Mouse (Mus musculus) kidney, adult 18-20 months (tissue): ENCODE results near the gene Slc9a1.
A peak's percentile ranks its signal among the peaks of the same experiment; 100 is the strongest.

Experiments
- DNase-seq: peaks from one replicate; pipeline ENCODE4 v3.0.0; 2021

Gene Slc9a1

DNA sequence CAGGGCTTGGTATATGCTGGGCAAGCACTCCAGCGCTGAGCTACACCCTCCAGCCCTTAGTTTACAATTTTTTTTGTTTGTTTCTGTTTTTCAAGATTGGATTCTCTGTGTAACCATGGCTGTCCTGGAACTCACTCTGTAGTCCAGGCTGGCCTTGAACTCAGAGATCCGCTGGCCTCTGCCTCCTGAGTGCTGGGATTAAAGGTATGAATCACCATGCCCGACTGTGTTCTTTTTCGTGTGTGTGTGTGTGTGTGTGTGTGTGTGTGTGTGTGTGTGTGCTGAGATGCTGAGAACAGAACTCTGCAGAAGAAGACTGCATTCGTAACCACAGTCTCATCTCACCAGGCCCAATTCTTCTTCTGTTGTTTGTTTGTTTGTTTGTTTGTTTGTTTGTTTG is 34.8 kb downstream of the Slc9a1 start:
- no peak for DNase-seq

DNA sequence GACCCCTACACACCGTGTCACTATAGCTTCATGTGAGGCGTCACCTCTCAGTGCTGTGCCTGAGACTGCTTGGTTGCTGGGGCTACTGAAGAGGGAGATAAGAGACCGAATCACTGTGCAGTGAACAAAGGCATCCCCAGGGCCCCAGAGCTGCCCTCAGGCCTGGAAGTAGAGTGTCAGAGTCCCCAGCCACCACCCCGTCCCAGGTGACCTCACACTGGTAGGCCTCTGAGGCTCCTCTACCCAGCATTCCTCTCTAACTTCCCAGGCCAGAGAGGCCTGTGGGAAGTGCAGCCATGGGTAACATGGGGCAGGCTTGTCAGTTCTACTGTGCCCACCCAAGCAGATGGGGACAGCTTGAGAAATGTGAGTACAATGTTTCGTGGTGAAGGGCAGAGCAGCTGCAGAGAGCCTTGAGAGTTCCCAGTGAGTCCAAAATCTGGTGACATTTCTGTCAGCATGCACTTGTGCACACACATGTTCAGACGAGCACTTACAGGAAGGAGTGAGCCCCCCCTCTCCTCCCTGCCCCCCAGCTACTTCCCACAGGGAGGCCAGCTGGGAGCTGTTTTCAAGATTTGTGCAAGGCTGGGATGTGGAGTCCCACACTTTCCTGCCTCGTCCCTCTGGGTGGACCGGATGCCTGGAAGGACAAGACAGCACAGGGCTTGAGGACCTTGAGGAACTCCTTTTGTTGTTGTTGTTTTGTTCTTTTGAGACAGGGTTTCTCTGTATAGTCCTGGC is 37.0 kb downstream of the Slc9a1 start:
- no peak for DNase-seq

DNA sequence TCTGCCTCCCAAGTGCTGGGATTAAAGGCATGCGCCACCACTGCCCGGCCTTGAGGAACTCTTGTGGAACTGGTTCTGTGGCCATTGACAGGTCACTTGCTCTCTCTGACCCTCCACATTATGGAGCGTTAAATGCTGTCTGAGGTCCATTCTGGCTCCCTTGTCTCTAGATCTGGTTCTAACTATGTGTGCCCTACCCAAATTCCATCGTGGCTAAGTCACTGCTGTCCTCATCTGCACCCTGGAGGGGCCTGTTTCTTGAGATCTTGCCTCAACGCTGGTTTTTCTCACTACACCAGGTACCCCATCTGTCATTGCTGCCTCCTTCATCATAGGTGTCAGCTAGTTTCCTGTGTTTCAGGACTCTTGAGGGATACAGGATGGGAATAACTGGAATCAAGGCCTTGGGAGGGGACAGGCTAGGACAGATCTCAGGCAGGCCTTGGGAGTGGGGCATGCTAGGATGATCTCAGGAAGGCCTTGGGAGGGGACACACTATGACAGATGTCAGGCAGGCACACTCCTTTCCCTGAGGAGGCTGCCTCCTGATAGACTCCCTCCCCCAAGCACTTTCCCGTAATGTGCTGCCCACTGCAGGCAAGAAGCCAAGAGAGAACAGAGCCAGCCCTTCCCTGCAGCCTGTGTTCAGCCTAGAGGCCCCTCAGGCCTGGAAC is 37.7 kb downstream of the Slc9a1 start:
- DNase-seq: peak; percentile 28

DNA sequence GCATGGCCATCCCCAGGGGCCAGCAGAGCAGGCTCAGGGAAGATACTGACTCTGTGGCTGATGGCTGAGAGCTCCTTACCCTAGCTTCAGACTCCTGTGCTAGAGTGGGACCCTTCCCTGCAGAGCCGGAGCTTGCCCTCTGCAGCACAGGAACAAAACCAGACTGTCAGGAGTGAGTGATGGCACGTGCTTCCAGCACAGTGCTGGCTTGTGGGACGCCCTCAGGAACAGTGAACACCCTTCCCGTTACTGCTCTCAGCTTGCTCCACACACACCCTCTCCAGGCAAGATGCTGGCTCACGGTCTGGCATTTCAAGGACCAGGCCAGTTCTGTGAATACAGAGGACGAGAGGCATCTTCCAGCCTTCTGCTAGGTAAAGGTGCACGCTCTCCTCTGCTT is 38.5 kb downstream of the Slc9a1 start:
- DNase-seq: peak; percentile 26

DNA sequence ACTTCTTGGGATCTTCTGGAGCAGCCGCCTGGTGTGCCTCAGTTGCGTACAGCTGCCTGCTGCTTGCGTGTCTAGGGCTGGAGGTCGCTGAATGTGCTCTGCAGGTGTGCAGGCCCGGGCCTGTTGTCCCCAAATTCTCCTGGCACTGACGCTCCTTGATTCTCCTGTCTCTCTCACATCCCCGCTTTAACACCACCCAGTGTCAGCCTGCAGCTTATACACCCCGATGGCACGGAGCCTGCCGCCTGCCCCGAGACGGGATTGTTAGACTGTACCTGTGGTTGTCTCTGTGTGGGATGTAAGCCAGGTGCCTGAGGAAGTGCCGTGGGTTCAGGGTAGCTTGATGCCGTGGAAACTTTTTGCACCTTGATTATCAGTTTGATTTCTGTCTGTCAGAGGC is 41.5 kb downstream of the Slc9a1 start:
- DNase-seq: no peak

DNA sequence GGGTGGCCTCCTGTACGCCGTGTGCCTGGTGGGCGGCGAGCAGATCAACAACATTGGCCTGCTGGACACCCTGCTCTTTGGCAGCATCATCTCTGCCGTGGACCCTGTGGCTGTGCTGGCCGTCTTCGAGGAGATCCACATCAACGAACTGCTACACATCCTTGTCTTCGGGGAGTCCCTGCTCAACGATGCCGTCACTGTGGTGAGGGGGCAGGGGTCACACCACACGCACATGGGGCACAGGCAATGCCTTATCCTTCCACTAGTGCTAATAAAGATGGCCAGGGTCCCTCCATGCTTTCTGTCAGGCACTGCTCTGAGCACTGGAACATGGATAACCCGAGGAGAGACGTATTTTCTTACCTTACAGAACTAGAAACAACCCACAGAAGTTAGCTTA is 42.6 kb downstream of the Slc9a1 start:
- no peak for DNase-seq

DNA sequence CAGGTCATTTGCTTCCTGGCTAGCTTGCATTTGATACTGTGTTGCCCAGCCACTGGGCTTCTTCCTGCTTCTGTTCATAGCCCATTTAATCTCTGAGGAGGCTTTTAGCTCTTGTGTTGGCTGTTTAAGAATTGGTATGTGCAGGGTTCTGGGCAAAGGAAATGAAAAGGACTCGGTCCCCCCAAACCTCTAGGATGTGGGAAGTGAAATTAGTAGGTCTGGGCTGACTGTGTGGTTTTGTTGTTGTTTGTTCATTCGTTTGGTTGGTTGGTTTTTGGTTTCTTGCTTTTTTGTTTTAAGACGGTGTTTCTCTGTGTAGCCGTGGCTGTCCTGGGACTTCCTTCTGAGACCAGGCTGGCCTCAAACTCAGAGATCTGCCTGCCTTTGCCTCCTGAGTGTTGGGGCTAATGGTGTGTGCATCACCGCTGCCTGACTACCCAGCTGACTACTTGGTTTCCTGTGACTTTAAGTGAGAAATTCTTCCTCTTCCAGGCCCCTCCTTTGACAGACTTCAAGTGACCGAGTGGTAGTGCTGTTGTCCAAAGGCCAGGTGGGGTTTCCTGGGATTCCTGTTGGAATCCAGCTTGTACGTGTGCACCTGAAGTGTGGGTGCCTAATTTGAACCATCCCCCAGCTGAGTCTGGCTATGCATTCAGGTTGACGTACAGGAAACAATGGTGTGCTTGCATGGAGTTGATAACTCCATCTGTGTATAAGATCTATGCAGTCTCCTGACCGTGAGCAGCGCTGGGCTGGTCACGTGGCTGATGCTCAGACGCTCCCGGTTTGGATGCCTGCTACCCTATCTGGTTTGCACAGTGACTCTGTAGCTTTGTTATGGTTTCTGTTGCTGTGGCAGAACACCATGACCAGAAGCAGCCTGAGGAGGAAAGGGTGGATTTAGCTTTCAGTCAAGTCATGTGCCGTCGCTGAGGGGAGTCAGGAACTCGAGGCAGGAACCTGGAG is 43.4 kb downstream of the Slc9a1 start:
- no peak for DNase-seq

DNA sequence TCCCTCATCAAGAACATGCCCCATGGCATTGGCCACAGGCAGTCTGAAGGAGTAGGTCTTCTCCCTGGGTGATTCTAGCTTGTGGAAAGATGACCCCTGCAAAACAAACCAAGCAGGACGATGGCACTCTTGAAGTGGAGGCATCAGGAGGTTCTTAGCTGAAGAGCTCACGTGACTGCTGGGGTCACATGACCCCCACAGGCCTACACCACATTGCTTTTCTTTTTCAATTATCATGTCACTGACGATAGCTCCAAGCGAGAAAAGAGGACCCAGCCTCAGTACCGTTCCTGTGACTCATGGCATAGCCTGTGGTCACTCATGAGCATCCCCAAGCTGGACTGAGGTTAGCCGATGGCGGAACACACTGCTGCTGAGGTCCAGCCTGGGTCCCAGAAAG is 44.1 kb downstream of the Slc9a1 start:
- no peak for DNase-seq

DNA sequence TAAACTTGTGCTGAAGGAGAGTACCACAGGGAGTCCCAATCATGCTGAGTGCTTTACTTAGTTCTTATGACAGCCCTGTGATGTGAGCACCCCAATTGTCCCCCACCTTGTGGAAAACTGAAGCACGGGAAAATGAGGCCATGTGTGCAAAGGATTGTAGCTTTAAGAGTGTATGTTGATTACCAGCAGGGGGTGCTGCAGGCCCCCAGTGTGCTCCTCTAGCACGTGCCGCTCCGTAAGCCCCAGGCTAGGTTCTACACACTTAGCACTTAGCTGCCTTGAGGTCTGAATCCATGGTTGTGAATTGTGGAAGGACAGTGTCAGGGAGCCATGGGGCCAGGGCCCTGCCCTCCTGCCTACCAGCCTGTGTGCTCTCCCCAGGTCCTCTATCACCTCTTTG is 45.4 kb downstream of the Slc9a1 start:
- DNase-seq: no peak

DNA sequence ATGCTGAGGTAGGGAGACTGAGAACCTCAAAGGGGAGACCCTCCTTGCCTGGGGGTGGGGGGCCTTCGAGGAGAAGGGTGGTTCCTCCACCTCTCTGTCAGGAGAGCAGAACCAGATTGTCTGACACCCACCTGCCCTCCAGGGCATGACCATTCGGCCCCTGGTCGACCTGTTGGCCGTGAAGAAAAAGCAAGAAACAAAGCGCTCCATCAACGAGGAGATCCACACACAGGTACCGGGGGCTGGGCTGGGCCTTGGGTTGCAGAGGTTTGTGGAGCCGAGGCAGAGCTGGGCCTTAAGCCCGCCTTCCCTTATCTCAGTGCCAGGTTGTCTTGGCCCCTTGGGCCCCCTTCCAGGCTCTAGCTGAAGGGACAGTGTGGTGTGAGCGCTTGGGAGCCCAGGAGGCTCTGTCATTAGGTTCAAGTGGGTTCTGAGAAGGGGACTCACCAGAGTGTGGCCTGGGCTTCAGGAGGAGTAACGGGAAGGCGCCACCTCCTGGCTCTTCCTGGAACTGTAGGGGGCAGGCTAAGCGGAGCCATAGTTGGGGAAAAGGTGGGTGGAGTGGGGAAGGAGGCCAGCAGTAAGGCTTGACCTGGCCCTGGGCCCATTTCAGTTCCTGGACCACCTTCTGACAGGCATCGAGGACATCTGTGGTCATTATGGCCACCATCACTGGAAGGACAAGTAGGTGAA is 50.0 kb downstream of the Slc9a1 start:
- peak; percentile 63 for DNase-seq

DNA sequence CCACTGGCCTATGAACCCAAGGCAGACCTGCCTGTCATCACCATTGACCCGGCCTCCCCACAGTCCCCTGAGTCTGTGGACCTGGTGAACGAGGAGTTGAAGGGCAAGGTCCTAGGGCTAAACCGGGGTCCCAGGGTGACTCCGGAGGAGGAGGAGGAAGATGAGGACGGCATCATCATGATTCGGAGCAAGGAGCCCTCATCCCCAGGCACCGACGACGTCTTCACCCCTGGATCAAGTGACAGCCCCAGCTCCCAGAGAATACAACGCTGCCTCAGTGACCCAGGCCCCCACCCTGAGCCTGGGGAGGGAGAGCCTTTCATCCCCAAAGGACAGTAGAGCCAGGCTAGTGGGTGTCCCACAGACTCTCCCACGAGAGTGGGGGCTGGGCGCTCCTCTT is 52.5 kb downstream of the Slc9a1 start:
- DNase-seq: no peak

DNA sequence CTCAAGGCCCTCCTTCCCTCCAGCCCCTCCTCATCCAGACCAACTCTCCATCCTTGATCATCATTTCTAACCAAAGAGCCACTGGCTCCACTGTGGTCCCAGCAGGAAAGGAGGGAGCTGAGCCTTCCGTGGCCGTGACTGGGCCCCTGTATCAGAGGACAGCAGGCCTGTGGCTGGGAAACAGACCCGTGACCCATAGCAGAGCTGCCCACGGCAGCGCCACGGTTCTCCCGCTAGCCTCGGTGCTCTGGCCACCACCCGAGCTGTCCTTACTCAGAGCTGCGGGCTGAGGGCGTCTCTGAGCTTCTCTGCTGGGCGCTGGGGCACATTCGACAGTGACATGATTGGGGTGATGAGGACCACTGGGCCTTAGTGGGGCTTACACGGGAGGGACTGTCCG is 53.1 kb downstream of the Slc9a1 start:
- DNase-seq: no peak

DNA sequence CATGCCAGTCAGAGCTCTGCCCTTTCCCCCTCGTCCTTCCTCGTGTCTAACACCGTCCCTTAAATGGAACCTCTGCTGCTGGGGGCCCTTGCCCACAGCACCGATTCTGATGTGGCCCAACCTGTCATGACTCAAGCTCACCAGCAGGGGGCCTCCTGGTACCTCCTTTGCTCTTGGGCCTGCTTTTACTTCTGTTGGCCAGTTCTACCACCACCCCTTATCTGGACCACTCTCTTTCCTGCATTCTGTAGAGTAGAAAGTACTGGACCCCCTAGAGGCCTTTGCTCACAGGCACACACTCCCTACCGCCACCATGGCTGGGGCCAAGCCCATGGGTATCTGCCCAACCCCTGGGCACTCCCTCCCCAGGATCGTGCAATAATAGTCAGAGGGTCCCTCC is 53.6 kb downstream of the Slc9a1 start:
- peak; percentile 48 for DNase-seq

DNA sequence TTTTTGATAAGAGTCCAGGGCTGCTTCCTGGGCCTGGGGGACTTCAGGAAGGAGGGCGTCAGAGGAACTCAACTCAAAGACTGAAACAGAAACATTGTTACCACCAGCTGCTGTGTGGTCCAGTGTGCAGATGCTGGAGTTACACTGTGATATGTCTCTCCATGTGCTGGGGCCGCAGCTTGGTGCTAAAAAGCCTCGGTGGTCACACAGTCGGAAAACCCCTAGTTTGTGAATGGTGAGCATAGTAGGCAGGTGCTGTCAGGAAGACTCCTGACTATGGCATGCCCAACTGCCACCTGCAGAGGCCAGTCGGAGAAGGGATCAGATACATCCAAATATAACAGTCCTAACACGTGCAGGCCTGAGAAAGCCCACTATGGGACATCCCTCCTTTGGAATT is 54.2 kb downstream of the Slc9a1 start:
- DNase-seq: peak; percentile 9

DNA sequence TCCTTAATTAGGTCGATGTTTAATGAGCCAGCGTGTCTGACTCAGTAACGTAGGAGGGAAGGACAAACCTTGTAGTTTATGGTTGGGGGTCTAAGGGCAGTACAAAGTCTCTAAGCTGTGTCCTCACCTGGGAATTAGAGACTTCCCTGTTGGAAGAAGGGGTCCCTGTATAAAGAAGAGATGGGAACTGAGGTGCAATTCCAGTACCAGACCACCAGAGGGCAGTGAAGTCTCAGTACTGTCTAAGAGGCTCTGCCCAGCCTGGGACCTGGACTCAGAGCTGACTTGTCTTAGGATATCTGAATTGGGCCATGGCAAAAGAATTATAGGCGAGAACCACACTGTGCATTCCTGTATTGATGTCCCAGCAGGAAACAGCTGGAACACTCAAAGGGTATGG is 54.6 kb downstream of the Slc9a1 start:
- DNase-seq: peak; percentile 66

DNA sequence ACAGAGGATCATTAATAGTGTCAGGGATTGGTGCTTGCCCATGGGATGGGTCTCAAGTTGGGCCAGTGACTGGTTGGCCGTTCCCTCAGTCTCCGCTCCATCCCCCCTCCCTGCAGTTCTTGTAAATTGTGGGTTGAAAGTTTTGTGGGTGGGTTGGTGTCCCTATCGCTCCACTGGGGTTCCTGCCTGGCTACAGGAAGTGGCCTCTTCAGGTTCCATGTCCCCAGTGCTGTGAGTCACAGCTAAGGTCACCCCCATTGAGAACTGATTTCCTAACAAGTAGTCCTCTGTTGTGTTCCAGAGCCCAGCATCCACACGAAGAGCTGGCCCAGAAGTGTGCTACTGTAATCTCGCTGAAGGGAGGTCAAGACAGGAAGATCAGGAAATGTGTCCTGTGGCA is 56.6 kb downstream of the Slc9a1 start:
- no peak for DNase-seq

DNA sequence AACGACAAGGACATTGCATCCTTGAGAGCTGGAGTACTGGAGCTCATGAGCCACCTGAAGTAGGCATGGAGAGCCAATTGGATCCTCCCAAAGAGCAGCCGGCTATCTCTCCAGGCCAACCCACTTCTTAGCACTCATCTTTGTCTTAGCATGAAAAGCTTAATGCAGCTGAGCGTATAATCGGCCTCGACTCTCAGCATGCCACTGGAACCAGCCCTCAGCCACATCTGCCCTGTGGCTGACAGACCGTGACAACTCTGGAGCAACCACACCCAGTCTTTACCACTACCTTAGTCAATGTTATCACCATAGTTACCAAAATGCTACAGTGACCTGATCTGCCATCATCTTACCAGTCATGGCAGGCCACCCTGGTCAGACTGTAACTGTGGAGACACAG is 62.0 kb downstream of the Slc9a1 start:
- DNase-seq: no peak

DNA sequence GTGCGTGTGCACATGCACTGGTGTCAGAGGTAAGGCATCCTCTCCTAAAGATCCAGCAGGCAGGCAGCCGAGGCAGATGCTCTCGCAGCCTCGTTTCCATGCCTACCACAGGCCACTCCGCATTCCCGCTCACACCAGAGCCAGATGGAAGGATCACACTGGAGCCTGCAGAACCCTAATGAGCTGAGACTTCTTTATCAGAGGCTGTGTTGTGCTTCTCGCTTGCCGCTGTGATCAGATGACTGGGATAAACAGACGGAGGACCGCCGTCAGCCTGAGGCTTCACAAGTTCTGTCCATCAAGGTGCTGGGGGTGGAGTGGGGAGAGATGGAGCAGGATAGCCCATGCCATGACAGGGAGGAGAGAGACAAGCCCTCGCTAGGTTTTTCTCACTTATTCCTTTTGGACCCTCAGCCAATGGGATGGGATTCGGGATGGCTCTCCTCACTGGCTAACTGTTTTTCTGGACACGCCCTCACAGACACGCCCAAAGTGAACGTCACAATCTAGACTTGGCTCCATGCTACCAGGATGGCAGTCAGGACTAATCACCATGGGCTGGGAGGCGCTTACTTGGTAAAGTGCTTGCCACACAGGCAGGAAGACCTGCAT is 63.2 kb downstream of the Slc9a1 start:
- DNase-seq: no peak

DNA sequence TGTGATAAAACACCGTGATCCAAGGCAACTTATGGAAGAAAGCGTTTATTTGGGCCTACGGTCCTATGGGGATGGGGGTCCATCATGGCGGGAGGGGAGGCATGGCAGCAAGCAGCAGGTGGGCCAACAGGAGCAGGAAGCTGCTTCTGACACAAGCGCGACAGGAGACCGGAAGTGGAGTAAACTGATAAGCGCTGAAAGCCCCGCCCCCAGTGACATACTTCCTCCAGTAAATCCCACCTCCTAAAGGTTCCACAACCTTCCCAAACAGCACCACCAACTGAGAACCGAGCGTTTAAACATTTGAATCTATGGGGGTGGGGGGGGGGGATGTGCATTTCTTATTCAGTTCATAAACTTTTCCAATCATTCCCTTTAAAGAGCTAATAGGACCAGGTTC is 66.4 kb downstream of the Slc9a1 start:
- no peak for DNase-seq

DNA sequence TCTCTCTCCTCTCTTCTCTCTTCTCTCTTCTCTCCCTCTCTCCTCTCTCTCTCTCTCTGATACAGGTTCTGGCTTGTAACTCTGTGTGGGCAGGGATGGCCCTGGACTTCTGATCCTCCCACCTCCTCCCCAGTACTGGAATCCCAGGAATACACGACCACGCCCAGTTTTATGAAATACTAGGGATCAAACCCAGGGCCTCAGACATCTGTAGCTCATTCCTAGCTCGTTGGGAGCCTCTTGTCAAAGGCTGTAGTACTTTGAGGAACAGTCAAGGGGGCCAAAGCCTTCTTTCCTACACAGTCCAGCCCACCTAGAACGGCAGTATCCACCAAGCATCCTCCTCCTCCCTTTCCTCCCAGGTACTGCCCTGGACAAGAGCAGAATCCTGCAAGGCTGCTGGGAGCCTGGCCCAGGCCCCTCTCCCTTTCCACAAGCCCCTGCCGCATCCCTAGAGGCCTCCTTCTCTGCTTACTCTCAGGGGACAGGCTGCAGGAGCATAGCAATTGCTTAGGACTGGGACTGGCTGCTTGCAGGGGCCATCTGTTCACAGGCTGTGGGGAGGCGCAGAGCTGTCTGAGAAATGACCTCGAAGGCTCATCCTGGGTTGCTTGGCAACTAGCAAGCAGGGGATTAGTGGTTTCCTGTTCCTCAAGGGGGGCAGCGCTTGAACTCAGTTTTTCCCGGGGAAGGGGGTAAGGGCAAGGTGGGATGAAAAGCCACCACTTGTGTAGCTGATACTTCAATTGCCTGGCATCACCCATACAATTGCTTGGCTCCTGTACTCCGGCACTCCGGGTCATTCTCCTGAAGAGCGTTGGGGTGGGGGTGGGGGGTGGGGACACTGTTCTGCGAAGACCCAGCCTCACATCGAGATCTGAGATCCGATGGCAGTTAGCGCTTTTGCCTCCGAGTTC is 70.2 kb downstream of the Slc9a1 start:
- no peak for DNase-seq

DNA sequence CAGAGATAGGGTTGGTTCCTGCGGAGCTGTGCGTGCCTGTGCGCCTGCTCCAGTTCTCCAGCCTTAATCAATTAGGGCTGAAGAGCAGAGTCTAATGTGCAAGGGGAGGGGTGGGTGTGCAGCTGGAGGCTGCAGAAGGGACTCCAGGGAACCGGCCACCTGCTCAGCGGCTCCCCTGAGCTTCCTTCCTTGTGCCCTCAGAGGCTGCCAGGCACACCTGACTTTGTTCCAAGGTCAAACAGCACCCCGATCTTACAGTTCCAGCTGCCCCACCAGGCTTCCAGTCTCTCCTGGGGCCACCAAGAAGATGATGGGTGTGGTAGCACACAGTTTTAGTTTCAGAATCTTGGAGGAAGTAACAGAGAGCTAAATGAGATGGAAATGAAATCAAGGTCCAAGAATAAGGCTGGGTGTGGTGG is 70.9 kb downstream of the Slc9a1 start:
- no peak for DNase-seq
